Mouse (Mus musculus) stomach, postnatal 0 days (tissue): ENCODE measurements around the gene Hspa12a. TPM values are rescaled to one million over a fixed set of nuclear protein-coding genes. Genes with fewer than 3 reads are reported as not detected.

ENCODE experiments used
- ATAC-seq: fragments of 200-750 bp; cut with Nextera tagmentation; 2 replicates; pipeline ENCODE4 v1.8.0; 2017; ENCODE audit not compliant: low FRiP score, low TSS enrichment
- DNase-seq: peaks from one replicate; pipeline ENCODE4 v3.0.0-alpha.2; 2016; ENCODE audit warnings: low spot score
- H3K27ac ChIP-seq: fragments of 300-500 bp; sonication (generic); replicated peaks from 2 replicates; pipeline ENCODE4 v1.5.1; 2014; ENCODE audit warnings: mild to moderate bottlenecking, control low read depth
- H3K27me3 ChIP-seq: fragments of 300-500 bp; sonication (generic); 2 replicates; pipeline ENCODE4 v1.6.1; 2014; ENCODE audit warnings: low read length; ENCODE audit not compliant: control insufficient read depth, insufficient read depth
- H3K36me3 ChIP-seq: fragments of 300-500 bp; sonication (generic); 2 replicates; pipeline ENCODE4 v1.6.1; 2014; ENCODE audit warnings: low read length, mixed read lengths; ENCODE audit not compliant: control insufficient read depth, insufficient read depth
- H3K4me1 ChIP-seq: fragments of 300-500 bp; sonication (generic); replicated peaks from 2 replicates; pipeline ENCODE4 v1.6.1; 2014; ENCODE audit warnings: antibody characterized with exemption; ENCODE audit not compliant: control insufficient read depth, insufficient read depth
- H3K4me2 ChIP-seq: fragments of 300-500 bp; sonication (generic); replicated peaks from 2 replicates; pipeline ENCODE4 v1.6.1; 2014; ENCODE audit warnings: low read depth, mild to moderate bottlenecking, control low read depth, moderate library complexity
- H3K4me3 ChIP-seq: fragments of 300-500 bp; sonication (generic); 2 replicates; pipeline ENCODE4 v1.5.1; 2014; ENCODE audit warnings: low read depth, low read length, control low read depth
- H3K9ac ChIP-seq: fragments of 300-500 bp; sonication (generic); 2 replicates; pipeline ENCODE4 v1.6.1; 2014; ENCODE audit warnings: mild to moderate bottlenecking, low read length, control low read depth, mixed read lengths
- H3K9me3 ChIP-seq: fragments of 300-500 bp; sonication (generic); 2 replicates; pipeline ENCODE4 v1.6.1; 2016; ENCODE audit warnings: low read length; ENCODE audit not compliant: control insufficient read depth
- CTCF ChIP-seq: IDR thresholded peaks from 2 replicates; pipeline ENCODE4 v1.5.1; 2016; ENCODE audit warnings: antibody characterized with exemption, low read depth, mild to moderate bottlenecking, moderate library complexity
- EP300 ChIP-seq: optimal IDR thresholded peaks from 2 replicates; pipeline ENCODE3; 2016; ENCODE audit warnings: antibody characterized with exemption
- WGBS: fragments of 180-500 bp; shearing (Covaris S2); extraction: QIAGEN DNeasy Blood & Tissue Kit; methylation state at CpG from one replicate; pipeline ENCODE4 v1.1.7; 2014; 5-methylcytosine and 5-hydroxymethylcytosine counted together
- polyA plus RNA-seq: library from polyadenylated mRNA; unstranded; fragments of >200 nt; fragmentation: Nextera tagmentation; extraction: Ambion mirVana; gene quantifications from 2 replicates; pipeline ENCODE4 v1.2.1, GENCODE M21; 2015

Hspa12a gene
- polyA plus RNA-seq, 1 experiment from 2014 or later, result 2.5 TPM

DNA sequence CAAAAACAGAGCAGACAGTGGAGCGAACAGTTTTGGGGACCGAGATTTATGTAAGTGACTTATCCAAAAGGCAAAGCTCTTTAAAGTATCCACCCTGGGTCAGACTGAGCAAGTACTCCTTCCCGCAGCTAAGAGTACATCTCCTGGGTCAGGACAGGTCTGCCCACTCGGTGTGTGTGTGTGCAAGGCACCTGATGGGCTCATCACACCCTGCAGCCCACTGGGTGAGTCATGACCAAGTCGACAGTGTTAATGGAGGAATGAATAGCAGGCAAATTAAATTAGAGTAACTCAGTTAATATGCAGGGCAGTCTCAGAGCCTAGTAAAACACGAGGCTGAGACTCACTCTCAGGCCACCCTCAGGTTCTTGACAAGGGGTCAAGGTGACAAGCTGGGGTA, 134.6 kb downstream of the Hspa12a start:
- H3K27me3 ChIP-seq, result no peaks in the 10 kb centered on the region
- no peak overlapping the region for H3K4me3 ChIP-seq
- no peaks in the 10 kb centered on the region for H3K36me3 ChIP-seq
- no peak for DNase-seq
- 83% methylated on average over 6 of the region's 6 CpGs for WGBS
- no peak overlapping the region for H3K9ac ChIP-seq
- no peak for TF ChIP-seq CTCF
- no peak for TF ChIP-seq EP300
- no peak for ATAC-seq
- no peaks in the 10 kb centered on the region for H3K9me3 ChIP-seq
- H3K27ac ChIP-seq, result no peak overlapping the region
- H3K4me2 ChIP-seq, result no peak overlapping the region
- H3K4me1 ChIP-seq, result no peaks in the 10 kb centered on the region

- 5% methylated on average over 3 of the region's 3 CpGs for WGBS
- no peak overlapping the region for H3K27ac ChIP-seq
- ATAC-seq (peak; percentile 68; the same call in 1 of the 2 replicates), DNase-seq (peak; percentile 72)
- no peaks in the 10 kb centered on the region for H3K27me3 ChIP-seq
- H3K4me3 ChIP-seq, result no peak overlapping the region
- no peak overlapping the region for H3K9ac ChIP-seq
- no peaks in the 10 kb centered on the region for H3K4me1 ChIP-seq
- no peaks in the 10 kb centered on the region for H3K36me3 ChIP-seq
- no peaks in the 10 kb centered on the region for H3K9me3 ChIP-seq
- H3K4me2 ChIP-seq, result no peak overlapping the region
- TF ChIP-seq CTCF, result peak; percentile 94
- TF ChIP-seq EP300, result no peak
These were observed 137.1 kb downstream of the Hspa12a start for GRCm38 (mm10) chr19:58806364-58806763.

DNA sequence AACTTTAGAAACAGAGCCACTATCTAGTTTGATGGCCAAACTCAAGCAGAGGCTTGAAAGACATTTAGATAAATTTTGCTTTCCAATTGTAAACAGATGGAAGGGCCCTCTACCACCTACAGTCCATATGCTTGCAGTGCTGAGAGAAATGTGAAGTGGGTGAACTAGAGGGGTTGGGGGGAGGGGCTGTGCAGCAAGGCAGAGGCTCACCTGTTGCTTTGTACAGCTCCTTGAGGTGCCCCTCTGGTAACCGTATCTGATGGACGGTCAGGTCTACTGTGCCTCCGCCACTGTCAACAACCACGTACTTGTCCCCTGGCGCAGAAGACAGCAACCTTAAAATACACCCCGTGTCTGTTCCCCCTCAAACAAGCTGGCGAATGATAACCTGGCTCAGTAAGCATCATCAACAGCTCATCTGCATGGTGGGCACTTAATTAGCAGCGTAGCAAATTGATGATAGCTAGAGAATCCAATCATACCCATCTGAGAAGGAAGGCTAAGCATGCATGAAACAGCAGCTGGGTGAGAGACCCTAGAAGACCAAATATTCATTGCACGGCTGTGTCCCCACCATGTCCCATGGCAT, 138.2 kb downstream of the Hspa12a start:
- Histone ChIP-seq H3K4me2 (no peak overlapping the region), H3K36me3 (no peaks in the 10 kb centered on the region), H3K9ac (no peak overlapping the region), H3K27me3 (no peaks in the 10 kb centered on the region), H3K9me3 (no peaks in the 10 kb centered on the region), H3K4me1 (no peaks in the 10 kb centered on the region), H3K27ac (no peak overlapping the region), H3K4me3 (no peak overlapping the region)
- no peak for TF ChIP-seq EP300
- TF ChIP-seq CTCF, result no peak
- ATAC-seq (no peak), DNase-seq (no peak)
- 89% methylated on average over 9 of the region's 9 CpGs for WGBS

- no peaks in the 10 kb centered on the region for H3K4me1 ChIP-seq
- no peaks in the 10 kb centered on the region for H3K9me3 ChIP-seq
- TF ChIP-seq EP300 (no peak), CTCF (no peak)
- ATAC-seq, result no peak
- no peak overlapping the region for H3K27ac ChIP-seq
- H3K27me3 ChIP-seq, result no peaks in the 10 kb centered on the region
- H3K4me3 ChIP-seq, result no peak overlapping the region
- no peak for DNase-seq
- H3K4me2 ChIP-seq, result no peak overlapping the region
- H3K36me3 ChIP-seq, result no peaks in the 10 kb centered on the region
- 78% methylated on average over 12 of the region's 12 CpGs for WGBS
- no peak overlapping the region for H3K9ac ChIP-seq
These were observed 148.3 kb downstream of the Hspa12a start for GRCm38 (mm10) chr19:58795114-58795669.

GRCm38 (mm10) chr19:58794284-58794683, 149.2 kb downstream of the Hspa12a start, which contains the start of gene 1700019N19Rik:
TSS of gene 1700019N19Rik (minus strand) at chr19:58794461.
- no peak within 1 kb of the TSS for H3K9ac ChIP-seq
- ATAC-seq, result peak; percentile 63; the same call in 1 of the 2 replicates
- no peaks in the 10 kb centered on the region for H3K36me3 ChIP-seq
- TF ChIP-seq EP300 (no peak), CTCF (no peak)
- H3K27ac ChIP-seq, result no peak within 1 kb of the TSS
- 44% methylated on average over 10 of the region's 10 CpGs for WGBS
- DNase-seq, result peak; percentile 57
- no peaks in the 10 kb centered on the region for H3K9me3 ChIP-seq
- H3K4me2 ChIP-seq, result no peak within 1 kb of the TSS
- H3K27me3 ChIP-seq, result no peaks in the 10 kb centered on the region
- no peaks in the 10 kb centered on the region for H3K4me1 ChIP-seq
- H3K4me3 ChIP-seq, result no peak within 1 kb of the TSS

DNA sequence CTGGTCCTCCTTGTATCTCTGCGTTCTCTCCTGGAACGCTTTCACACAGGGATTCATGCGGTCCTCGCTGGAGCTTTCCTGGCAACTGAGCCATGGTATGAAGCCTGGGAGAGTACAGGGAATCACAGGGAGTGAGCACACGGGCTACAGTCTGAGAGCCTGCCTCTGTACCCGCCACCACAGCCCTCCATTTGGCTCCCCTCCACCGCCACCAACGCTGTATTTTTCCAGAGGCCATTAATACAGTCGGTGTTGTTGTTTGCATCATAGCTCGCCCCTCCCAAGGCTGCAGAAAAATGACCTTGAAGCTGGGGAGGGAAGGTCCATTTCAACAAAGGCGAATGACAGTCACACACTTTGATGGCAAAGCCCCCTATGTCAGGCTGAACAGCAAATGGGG, 154.3 kb downstream of the Hspa12a start:
- H3K4me1 ChIP-seq, result no peaks in the 10 kb centered on the region
- H3K36me3 ChIP-seq, result no peaks in the 10 kb centered on the region
- 69% methylated on average over 11 of the region's 11 CpGs for WGBS
- H3K4me3 ChIP-seq, result no peak overlapping the region
- H3K4me2 ChIP-seq, result no peak overlapping the region
- no peaks in the 10 kb centered on the region for H3K9me3 ChIP-seq
- ATAC-seq (no peak), DNase-seq (no peak)
- no peaks in the 10 kb centered on the region for H3K27me3 ChIP-seq
- H3K9ac ChIP-seq, result no peak overlapping the region
- no peak overlapping the region for H3K27ac ChIP-seq
- TF ChIP-seq EP300 (no peak), CTCF (no peak)
